Mouse (Mus musculus) heart, embryonic 15.5 days (tissue): ENCODE results near the gene Cmc2. TPM values are rescaled to one million over a fixed set of nuclear protein-coding genes. Genes with fewer than 3 reads are reported as not detected.

Experiments
- ATAC-seq: fragments of 200-750 bp; cut with Nextera tagmentation; replicated peaks from 2 replicates; pipeline ENCODE4 v1.8.0; 2017; ENCODE audit warnings: low read depth, moderate TSS enrichment; ENCODE audit not compliant: insufficient number of reproducible peaks, insufficient read depth, low FRiP score
- H3K27ac ChIP-seq: fragments of 300-500 bp; sonication (generic); 2 replicates; pipeline ENCODE4 v1.5.1; 2015; ENCODE audit warnings: mild to moderate bottlenecking, inconsistent platforms
- H3K27me3 ChIP-seq: fragments of 300-500 bp; sonication (generic); 2 replicates; pipeline ENCODE4 v1.6.1; 2015; ENCODE audit warnings: inconsistent platforms
- H3K36me3 ChIP-seq: fragments of 300-500 bp; sonication (generic); 2 replicates; pipeline ENCODE4 v1.6.1; 2015; ENCODE audit warnings: mild to moderate bottlenecking, inconsistent platforms
- H3K4me1 ChIP-seq: fragments of 300-500 bp; sonication (generic); replicated peaks from 2 replicates; pipeline ENCODE4 v1.6.1; 2015; ENCODE audit warnings: inconsistent platforms
- H3K4me2 ChIP-seq: fragments of 300-500 bp; sonication (generic); 2 replicates; pipeline ENCODE4 v1.6.1; 2015; ENCODE audit warnings: inconsistent platforms, mild to moderate bottlenecking, moderate library complexity
- H3K4me3 ChIP-seq: fragments of 300-500 bp; sonication (generic); 2 replicates; pipeline ENCODE4 v1.5.1; 2015; ENCODE audit warnings: mild to moderate bottlenecking, inconsistent platforms
- H3K9ac ChIP-seq: fragments of 300-500 bp; sonication (generic); 2 replicates; pipeline ENCODE4 v1.6.1; 2015; ENCODE audit warnings: mild to moderate bottlenecking, inconsistent platforms
- H3K9me3 ChIP-seq: fragments of 300-500 bp; sonication (generic); replicated peaks from 2 replicates; pipeline ENCODE4 v1.6.1; 2016; ENCODE audit warnings: inconsistent platforms
- WGBS: fragments of 180-500 bp; shearing (Covaris S2); methylation state at CpG from one replicate; pipeline ENCODE4 v1.1.7; 2015; ENCODE audit warnings: mixed read lengths; 5-methylcytosine and 5-hydroxymethylcytosine counted together
- polyA plus RNA-seq: library from polyadenylated mRNA; unstranded; fragments of >200 nt; fragmentation: Nextera tagmentation; extraction: Ambion mirVana; gene quantifications from 2 replicates; pipeline ENCODE4 v1.2.1, GENCODE M21; 2015

Gene Cmc2
- polyA plus RNA-seq, 1 experiment from 2014 or later = 142 TPM

DNA sequence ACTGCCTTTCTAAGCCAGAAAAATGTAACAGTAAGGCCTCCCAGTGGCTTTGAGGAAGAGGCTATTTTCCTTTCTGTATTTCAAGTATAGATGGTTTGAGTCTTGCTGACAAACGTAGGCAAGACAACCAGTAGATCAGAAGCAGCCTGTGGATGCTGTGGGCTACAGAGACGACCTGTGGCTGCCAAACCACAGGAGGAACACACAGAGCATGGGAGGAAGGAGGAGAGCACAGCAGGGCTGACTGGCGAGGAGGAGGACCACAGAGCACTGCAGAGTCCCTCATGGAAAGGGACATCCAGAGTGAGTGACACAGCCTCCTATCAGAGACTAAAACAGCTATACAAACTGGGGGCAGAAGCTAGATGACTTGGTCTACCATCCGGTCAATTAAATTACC, 16.0 kb downstream of the Cmc2 start:
- Histone ChIP-seq H3K27me3 (no peaks in the 10 kb centered on the region), H3K27ac (no peak overlapping the region), H3K4me3 (no peak overlapping the region), H3K4me1 (no peaks in the 10 kb centered on the region), H3K9ac (no peak overlapping the region), H3K9me3 (no peaks in the 10 kb centered on the region), H3K36me3 (peaks cover 18% of the 10 kb centered on the region; the same call in 1 of the 2 replicates), H3K4me2 (no peak overlapping the region)
- WGBS = 81% methylated on average over 4 of the region's 4 CpGs
- no peak for ATAC-seq

DNA sequence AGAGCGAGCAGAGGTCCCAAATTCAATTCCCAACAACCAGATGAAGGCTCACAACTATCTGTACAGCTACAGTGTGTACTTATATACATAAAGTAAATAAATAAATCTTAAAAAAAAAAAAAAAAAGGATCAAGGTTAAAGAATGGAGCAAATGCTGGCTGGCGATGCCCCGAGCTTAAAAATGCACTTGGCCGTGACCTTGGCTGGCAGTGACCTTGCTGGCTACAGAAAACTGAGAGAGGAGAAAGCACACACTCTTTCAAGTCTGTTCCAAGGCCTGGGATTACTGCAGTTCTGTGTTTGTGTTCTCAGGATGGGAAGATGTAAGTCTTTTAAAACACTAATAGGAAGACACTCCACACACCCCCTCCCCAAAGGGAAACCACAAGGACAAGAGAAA, 16.5 kb downstream of the Cmc2 start:
- no peaks in the 10 kb centered on the region for H3K9me3 ChIP-seq
- no peak overlapping the region for H3K4me2 ChIP-seq
- ATAC-seq = no peak
- H3K27ac ChIP-seq = no peak overlapping the region
- H3K27me3 ChIP-seq = no peaks in the 10 kb centered on the region
- no peaks in the 10 kb centered on the region for H3K4me1 ChIP-seq
- H3K9ac ChIP-seq = no peak overlapping the region
- peaks cover 13% of the 10 kb centered on the region; the same call in 1 of the 2 replicates for H3K36me3 ChIP-seq
- 87% methylated on average over 4 of the region's 4 CpGs for WGBS
- H3K4me3 ChIP-seq = no peak overlapping the region

DNA sequence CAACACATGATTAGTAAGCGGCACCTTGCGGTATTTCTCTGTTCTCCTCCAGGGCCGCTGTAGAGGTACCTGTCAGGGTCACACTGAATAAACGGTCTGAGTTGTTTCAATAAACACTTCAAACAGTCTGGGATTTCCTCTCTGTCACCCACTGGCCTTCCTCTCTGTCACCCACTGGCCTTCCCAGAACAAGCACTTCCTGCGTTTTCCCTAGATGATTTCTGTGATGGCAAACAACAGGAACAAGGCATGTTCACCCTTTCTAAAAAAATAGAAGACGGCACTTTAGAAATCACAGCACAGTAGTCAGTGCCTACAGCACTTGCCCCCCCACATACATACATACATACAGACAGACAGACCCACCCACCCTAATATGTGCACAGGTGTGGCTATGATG, 25.7 kb downstream of the Cmc2 start:
- WGBS = 91% methylated on average over 6 of the region's 6 CpGs
- Histone ChIP-seq H3K4me1 (no peaks in the 10 kb centered on the region), H3K4me3 (no peak overlapping the region), H3K9ac (no peak overlapping the region), H3K4me2 (no peak overlapping the region), H3K27ac (no peak overlapping the region), H3K36me3 (peaks cover 14% of the 10 kb centered on the region; the same call in 1 of the 2 replicates), H3K27me3 (no peaks in the 10 kb centered on the region), H3K9me3 (no peaks in the 10 kb centered on the region)
- ATAC-seq = no peak

DNA sequence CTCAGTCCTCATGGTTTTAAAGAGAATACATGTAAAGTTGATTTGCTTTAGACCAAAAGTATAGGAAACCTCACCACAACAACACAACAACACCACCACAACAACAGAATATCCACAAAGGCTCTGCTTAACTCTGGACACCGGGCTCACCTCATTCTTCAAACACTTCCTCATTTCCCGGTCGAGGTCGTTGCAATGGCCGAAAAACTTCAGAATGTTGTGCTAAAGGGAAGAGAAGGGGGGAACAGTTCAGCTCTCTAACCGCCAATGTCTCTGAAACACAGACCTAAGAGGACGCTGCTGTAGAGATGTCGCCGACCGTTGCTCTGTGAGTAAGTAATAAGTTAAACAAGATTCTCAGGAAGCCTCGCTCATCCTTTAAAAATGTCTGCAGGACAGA, 27.3 kb downstream of the Cmc2 start:
- no peak for ATAC-seq

DNA sequence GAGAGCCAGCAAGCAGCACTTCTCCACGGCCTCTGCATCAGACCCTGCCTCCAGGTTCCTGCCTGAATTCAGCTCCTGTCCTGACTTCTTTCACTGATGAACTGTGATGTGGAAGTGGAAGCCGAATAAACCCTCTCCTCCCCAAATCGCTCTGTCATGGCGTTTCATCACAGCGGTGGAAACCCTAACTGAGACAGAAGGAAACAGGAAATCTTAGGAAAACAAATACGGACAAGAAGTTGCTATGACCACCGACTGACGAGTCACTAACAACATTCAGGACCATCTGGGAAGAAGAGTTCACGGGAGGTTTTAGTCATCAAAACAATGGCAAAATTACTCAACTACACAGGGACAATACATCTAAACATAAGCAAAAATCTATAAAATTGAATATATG, 28.6 kb downstream of the Cmc2 start:
- 67% methylated on average over 9 of the region's 9 CpGs for WGBS
- no peak for ATAC-seq

More for the DNA sequence above, 27.3 kb downstream of the Cmc2 start:
- Histone ChIP-seq H3K9ac (no peak overlapping the region), H3K4me3 (no peak overlapping the region), H3K9me3 (no peaks in the 10 kb centered on the region), H3K27ac (no peak overlapping the region), H3K27me3 (no peaks in the 10 kb centered on the region), H3K4me1 (no peaks in the 10 kb centered on the region), H3K4me2 (no peak overlapping the region), H3K36me3 (peaks cover 22% of the 10 kb centered on the region)
- 83% methylated on average over 11 of the region's 11 CpGs for WGBS

DNA sequence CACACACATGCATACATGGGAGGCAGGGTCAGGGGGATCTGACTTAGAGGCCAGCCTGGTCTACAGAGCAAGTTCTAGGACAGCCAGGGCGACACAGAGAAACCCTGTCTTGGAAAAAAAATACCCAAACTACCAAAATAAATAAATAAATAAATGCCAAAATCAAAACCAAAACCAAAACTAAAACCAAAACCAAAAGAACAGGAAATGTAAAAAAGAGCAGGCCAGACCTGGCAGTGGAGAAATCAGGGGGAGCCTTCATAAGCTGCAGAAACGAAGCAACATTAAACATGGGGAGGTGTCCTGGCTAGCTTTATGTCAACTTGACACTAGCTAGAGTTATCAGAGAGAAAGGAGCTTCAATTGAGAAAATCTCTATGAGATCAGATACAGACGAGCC, 29.1 kb downstream of the Cmc2 start:
- Histone ChIP-seq H3K27ac (no peak overlapping the region), H3K4me1 (no peaks in the 10 kb centered on the region; the same call in 1 of the 2 replicates), H3K27me3 (no peaks in the 10 kb centered on the region), H3K4me2 (no peak overlapping the region), H3K9me3 (no peaks in the 10 kb centered on the region), H3K9ac (no peak overlapping the region), H3K36me3 (peaks cover 36% of the 10 kb centered on the region), H3K4me3 (no peak overlapping the region)
- no peak for ATAC-seq
- 84% methylated on average over 3 of the region's 3 CpGs for WGBS

More for the DNA sequence above, 28.6 kb downstream of the Cmc2 start:
- no peaks in the 10 kb centered on the region; the same call in 1 of the 2 replicates for H3K4me1 ChIP-seq
- no peaks in the 10 kb centered on the region for H3K27me3 ChIP-seq
- H3K4me3 ChIP-seq = no peak overlapping the region
- H3K4me2 ChIP-seq = no peak overlapping the region
- peaks cover 35% of the 10 kb centered on the region for H3K36me3 ChIP-seq
- H3K9ac ChIP-seq = no peak overlapping the region
- H3K27ac ChIP-seq = no peak overlapping the region
- no peaks in the 10 kb centered on the region for H3K9me3 ChIP-seq

DNA sequence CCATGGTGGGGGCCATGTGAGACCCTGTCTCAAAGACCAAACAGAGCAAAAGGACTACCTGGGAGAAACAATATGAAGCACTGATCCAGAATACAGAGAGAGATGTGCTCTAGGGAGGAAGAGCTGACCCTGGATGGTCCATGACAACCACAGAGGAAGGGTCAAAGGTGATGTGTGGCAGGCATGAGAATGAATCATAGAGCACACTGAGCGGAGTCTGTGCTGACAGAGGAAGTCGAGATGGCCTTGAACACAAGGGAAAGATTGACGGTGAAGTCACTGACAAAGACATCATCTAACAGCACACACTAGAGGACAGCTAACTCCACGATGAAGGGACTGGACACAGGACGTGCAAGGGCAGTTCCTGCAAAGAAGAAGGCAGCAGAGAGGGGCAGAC, 29.8 kb downstream of the Cmc2 start:
- no peak for ATAC-seq
- H3K4me1 ChIP-seq = no peaks in the 10 kb centered on the region; the same call in 1 of the 2 replicates
- no peak overlapping the region for H3K4me2 ChIP-seq
- 88% methylated on average over 5 of the region's 5 CpGs for WGBS
- H3K9me3 ChIP-seq = no peaks in the 10 kb centered on the region
- H3K36me3 ChIP-seq = peaks cover 43% of the 10 kb centered on the region
- H3K27me3 ChIP-seq = no peaks in the 10 kb centered on the region
- no peak overlapping the region for H3K9ac ChIP-seq
- no peak overlapping the region for H3K27ac ChIP-seq
- H3K4me3 ChIP-seq = no peak overlapping the region

DNA sequence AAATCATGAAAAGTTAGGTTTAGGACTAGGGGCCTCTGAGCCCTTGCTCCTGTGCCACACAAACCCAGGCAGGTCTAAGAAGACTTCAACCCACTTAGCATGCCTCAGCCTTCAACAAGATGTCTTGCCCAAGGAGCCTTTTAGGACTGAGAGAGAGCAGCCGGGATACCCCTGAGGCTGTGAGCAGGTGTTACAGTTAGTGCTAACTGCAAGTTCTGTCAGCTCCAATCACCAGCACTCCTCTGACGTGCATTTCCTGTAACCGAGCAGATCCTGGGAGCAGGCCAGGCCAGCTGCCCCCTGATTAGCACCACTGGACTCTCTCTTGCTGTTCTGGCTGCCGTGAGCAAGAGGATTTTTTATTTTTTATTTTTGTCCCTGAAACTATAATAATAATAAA, 33.4 kb downstream of the Cmc2 start:
- H3K36me3 ChIP-seq = peaks cover 39% of the 10 kb centered on the region
- no peak overlapping the region for H3K27ac ChIP-seq
- H3K4me1 ChIP-seq = no peaks in the 10 kb centered on the region; the same call in 1 of the 2 replicates
- no peak overlapping the region for H3K4me3 ChIP-seq
- no peaks in the 10 kb centered on the region for H3K27me3 ChIP-seq
- H3K9ac ChIP-seq = no peak overlapping the region
- no peaks in the 10 kb centered on the region for H3K9me3 ChIP-seq
- 32% methylated on average over 4 of the region's 4 CpGs for WGBS
- no peak overlapping the region for H3K4me2 ChIP-seq
- no peak for ATAC-seq

DNA sequence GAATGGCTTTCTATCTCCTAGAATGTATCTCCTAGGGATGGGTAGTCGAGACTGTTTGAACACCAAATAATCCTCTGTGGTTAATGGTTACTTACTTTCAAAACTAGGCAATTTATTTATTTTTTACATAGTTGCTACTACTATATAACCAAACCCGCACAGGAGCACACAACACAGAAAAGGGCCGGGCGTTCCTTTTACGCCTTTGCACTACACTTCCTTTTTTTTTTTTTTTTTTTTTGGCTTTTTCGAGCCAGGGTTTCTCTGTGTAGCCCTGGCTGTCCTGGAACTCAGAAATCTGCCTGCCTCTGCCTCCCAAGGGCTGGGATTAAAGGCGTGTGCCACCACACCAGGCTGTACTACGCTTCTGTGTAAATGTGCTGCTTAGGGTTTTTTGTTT, 39.9 kb downstream of the Cmc2 start:
- Histone ChIP-seq H3K27me3 (no peaks in the 10 kb centered on the region), H3K4me1 (no peaks in the 10 kb centered on the region), H3K27ac (no peak overlapping the region), H3K36me3 (peaks cover 5% of the 10 kb centered on the region), H3K4me2 (no peak overlapping the region), H3K4me3 (no peak overlapping the region), H3K9me3 (no peaks in the 10 kb centered on the region), H3K9ac (no peak overlapping the region)
- no peak for ATAC-seq
- 87% methylated on average over 8 of the region's 8 CpGs for WGBS

DNA sequence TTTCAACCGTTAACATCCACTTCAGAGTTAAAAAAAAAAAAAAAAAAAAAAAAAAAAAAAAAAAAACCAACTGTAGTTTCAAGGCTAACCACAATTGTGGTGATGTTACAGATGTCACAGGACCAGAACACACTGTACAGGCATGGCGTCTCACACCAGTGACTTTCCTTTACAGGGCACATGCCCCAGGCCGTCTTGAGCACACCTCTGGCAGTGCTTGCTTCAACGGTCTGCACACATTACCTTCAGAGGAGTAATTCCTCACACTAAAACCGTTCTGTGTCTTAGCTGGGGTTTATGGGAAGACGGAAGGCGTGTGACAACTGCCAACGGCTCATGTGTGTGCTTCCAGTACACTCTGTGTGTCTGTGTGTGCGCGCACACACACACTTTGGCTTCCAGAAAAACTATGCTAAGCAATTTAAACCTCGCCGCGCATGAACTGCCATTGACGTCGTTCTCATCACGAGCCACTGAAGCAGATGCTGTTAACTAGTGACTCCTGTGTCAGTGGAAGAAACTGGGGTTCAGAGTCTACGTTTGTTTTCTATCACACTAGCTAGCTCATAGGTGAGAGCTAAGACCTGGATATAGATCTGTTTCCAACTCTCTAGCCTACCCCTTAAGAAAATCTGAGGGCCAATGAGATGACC, 45.3 kb downstream of the Cmc2 start:
- Histone ChIP-seq H3K4me3 (no peak overlapping the region), H3K4me2 (no peak overlapping the region), H3K4me1 (no peaks in the 10 kb centered on the region), H3K27me3 (no peaks in the 10 kb centered on the region), H3K27ac (no peak overlapping the region), H3K9me3 (no peaks in the 10 kb centered on the region), H3K36me3 (no peaks in the 10 kb centered on the region), H3K9ac (no peak overlapping the region)
- 79% methylated on average over 17 of the region's 17 CpGs for WGBS
- no peak for ATAC-seq

DNA sequence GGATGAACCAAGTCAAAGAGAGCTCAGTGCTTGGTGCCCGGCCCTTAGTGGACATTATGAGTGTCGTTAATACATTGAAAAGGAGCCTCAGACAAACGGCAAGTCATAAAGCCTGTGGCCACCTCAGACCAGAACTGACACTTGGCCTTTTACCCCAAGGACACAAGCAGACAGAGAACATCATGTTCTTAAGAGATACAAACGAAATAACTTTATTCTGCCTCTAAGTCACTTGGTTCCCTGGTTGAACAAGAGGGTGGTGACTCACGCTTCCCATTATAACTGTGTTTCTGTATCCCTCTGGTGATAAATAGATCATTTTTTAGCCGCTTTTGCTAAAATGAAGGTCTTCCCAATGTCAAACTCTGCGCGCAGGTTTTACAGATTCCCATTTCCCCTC, 47.3 kb downstream of the Cmc2 start:
- no peak for ATAC-seq
- 83% methylated on average over 8 of the region's 8 CpGs for WGBS
- no peaks in the 10 kb centered on the region for H3K27me3 ChIP-seq
- no peaks in the 10 kb centered on the region for H3K9me3 ChIP-seq
- H3K4me2 ChIP-seq = no peak overlapping the region
- H3K4me1 ChIP-seq = no peaks in the 10 kb centered on the region
- no peak overlapping the region for H3K9ac ChIP-seq
- no peaks in the 10 kb centered on the region for H3K36me3 ChIP-seq
- H3K4me3 ChIP-seq = no peak overlapping the region
- H3K27ac ChIP-seq = no peak overlapping the region

DNA sequence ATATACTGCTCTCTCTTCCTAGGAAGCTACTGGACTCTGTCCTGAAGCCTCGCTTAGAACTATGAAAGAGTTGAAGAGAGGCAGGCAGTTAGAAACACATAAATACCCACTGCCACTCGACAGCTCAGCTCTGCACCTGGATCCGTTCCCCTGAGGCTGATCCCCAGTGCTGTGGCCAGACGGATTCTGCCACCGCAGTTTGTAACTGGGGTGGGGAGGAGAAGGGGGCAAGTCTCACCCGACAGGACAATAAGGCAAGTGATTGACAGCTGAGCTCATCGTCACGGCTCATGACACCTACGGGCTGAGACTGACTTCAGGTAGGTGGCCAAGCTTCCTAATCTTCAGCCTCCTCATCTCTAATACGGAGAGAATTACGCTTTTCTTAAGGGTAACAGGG, 47.7 kb downstream of the Cmc2 start:
- H3K4me2 ChIP-seq = no peak overlapping the region
- no peak overlapping the region for H3K4me3 ChIP-seq
- H3K4me1 ChIP-seq = no peaks in the 10 kb centered on the region
- no peaks in the 10 kb centered on the region for H3K36me3 ChIP-seq
- H3K27ac ChIP-seq = no peak overlapping the region
- no peak for ATAC-seq
- H3K27me3 ChIP-seq = no peaks in the 10 kb centered on the region
- H3K9ac ChIP-seq = no peak overlapping the region
- WGBS = 76% methylated on average over 11 of the region's 11 CpGs
- no peaks in the 10 kb centered on the region for H3K9me3 ChIP-seq
